Mouse (Mus musculus) layer of hippocampus, adult 8-10 months (tissue): ENCODE results near the gene Gm10073. TPM values are rescaled to one million over a fixed set of nuclear protein-coding genes. Genes with fewer than 3 reads are reported as not detected.
"Not testable (repeated sequence)": the region's sequence is repeated elsewhere in the genome, so short reads cannot be mapped to it uniquely, and the experiment has no call there.

ENCODE experiments used
- DNase-seq, 2 experiments: peaks; one replicate each; pipeline ENCODE4 v3.0.0; 2022; ENCODE audit warnings: low spot score in 2 of 2
- total RNA-seq, 4 experiments: library from RNA; stranded (reverse); gene quantifications; 2 replicates each; pipeline ENCODE4 v1.2.4; 2022

Gm10073 gene
- total RNA-seq, 4 experiments from 2014 or later = 82.6 to 111 (median 95.6) TPM

DNA sequence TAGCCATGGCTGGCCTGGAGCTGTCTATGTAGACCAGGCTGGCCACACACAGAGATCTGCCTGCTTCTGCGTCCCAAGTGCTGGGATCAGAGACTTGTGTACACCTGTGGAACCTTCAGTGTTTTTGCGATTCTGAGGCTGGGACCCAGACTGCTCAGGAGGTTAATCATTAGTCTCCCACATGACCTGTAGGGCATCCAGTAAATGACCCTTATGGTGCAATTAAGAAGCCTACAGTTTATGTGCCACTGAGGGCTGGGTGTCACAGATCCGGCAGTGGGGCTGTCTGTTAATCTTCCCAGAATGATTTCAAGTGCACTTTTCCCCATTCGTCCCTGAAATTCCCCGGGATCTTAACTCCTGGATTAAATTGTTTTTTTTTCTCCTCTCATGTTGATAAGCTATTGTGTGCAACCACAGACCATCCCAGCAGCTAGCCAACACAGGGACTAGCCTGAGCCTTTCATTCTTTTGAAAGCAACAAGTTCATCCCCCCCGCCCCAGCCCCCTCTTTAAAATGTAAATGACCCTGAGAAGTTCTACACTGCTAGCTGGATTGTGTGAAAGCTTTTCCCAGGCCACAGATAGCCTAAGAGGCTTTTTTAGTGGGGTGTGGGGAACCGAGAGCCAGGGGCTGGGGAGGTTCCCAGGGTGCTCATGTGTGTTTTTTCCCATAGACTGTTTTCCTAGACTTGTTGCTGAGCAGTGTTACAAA lies 26.2 kb upstream of the Gm10073 start:
- DNase-seq = no peak

DNA sequence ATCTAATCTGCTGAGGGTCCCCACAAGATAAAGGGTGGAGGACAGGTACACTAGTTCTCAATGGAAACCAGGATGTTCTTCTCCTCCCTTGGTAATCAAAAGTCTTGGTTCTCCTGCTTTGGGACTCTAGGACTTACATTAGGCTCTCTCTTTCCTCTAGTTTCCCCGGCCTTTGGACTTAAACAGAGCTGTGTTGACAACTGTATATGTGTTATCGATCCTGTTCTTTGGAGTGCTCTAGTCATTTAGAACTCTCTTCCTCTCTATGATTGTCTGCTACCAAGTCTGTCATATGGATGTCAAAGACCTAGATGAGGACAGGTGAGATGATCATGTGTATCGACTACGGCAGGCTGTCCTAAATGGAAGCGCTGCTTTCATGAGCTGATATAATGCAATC lies 23.8 kb upstream of the Gm10073 start:
- DNase-seq = no peak

DNA sequence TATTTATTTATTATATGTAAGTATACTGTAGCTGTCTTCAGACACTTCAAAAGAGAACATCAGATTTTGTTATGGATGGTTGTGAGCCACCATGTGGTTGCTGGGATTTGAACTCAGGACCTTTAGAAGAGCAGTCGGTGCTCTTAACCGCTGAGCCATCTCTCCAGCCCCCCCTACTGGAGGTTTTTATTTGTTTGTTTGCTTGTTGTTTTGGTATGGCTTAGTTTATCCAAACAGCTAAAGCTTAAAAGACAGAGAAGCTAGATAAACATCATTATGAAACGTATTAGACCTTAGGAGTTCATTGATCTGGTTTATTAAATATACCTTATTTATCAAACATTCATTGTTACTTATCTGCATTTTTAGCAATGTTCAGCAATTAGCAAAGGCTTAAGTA lies 22.4 kb upstream of the Gm10073 start:
- DNase-seq = not testable (repeated sequence)

DNA sequence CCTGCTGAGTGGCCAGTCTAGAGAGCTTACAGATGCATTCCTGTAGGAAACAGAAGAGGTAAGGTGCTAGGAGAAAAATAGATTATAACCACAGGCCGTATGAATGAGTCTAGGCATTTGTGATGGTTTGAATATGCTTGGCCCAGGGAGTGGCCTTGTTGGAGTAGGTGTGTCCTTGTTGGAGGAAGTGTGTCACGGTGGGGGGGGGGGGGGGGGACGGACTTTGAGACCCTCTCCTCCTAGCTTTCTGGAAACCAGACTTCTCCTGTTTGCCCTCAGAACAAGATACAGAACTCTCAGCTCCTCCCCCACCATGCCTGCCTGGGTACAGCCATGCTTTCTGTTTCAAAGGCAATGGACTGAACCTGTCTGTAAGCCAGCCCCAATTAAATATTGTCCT lies 19.2 kb upstream of the Gm10073 start:
- no peak for DNase-seq

DNA sequence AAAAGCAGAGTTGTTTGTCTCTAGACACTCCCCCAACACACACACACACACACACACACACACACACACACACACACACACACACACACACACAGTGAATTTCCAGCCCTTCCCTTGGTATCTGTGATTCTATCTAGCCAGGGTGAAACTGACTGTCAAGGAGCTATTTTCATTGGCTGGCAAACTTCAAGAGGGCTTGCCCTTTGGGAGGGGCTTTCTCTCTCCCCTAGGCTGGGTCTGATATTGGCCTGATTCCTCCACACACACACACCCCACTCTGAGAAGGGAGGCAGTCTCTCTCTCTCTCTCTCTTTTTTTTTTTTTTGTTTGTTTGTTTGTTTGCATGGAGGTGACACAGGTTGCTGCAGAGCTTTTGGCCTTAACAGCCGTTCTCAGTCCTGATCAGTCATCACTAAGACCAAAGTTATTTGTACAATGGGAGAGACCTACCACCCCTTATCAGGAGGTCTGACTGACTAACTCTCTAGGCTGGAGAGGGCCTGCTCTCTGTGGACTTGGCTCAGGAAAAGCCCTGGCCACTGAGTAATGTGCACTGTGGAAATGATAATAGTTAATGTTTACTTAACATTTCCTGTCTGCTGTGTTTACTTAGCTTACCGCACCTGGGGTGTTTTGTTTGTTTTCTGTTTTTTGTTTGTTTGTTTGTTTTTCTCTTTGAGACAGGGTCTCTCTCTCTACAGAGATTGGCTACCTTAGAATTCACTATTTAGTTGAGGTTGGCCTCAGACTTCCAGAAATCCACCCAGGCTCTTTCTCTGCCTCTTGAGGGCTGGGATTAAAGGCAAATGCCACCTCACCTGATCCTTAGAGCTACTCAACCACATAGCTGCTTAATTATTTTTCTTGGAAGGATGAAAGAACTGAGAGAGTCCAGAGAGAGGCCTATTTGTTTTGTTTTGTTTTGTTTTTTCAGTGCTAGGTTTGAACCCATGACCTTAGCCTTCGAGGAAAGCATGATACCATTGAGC lies 15.5 kb upstream of the Gm10073 start:
- DNase-seq = no peak

DNA sequence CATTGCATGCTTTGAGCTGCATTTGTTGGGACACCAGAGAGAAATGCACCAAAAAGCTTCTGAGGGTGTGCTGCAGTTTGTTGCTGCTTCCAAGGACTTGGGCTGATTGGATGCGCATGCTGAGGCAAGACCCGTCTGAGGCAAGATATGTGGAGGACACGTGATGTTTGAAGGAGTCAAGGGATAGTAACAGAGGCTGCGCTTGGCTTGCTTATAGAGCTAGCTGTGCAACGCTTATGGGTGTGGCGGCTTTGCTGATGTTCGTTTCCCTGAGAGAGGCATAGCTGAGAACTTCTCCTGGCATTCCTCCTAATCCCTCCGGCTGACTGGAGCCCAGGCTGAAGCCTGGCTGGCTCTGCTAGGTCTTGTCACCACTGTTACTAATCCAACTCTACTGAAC lies 13.6 kb upstream of the Gm10073 start:
- no peak for DNase-seq

DNA sequence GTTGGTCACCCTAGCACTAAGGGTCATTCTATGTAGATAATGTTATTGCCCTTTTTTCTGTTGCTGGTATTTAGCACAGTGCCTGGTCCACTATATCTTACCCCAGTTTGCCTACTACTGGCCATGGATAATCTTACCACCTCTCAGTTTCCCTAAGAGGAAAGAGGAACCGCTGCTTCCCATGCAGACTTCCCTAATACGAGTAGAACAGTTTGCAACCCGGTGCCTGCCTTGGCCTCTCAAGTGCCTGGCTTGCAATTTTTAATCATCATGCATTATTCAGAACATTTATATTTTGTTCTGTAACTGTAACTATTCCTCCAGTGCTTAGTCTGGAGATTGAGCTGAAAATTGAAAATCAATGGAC lies 12.4 kb upstream of the Gm10073 start:
- DNase-seq = no peak

DNA sequence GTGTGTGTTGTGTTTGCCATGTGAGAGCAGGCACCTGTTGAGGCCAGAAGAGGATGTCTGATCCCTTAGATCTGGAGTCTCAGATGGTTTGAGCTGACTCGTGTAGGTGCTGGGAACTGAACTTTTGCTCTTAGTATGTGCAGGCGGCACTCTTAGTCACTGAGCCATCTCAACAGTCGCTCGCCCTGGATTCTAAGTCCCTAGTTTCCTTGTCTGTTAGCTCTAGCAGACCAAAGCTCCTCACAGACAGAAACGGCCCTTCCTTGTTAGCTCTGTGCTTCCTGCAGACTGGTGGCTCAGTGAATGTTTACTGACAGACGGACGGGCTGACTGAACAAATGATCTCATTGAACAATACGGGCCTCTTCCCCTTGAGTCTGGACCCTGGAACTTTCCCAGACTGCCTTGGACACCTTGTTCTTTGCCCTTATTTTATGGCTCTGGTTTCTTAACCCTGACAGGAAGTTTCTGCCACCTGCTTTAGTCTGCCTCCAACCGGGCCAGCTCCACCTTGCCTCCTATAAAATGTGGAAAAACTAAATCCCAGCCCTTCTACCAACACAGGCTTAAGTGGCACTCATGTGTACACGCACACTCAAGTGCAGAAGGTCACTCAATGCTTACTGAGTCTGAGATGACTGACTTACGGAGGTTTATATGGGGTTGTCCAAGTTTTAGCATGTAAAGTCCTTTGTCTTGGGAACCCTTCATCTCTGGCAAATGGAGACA lies 11.8 kb upstream of the Gm10073 start:
- DNase-seq = no peak

DNA sequence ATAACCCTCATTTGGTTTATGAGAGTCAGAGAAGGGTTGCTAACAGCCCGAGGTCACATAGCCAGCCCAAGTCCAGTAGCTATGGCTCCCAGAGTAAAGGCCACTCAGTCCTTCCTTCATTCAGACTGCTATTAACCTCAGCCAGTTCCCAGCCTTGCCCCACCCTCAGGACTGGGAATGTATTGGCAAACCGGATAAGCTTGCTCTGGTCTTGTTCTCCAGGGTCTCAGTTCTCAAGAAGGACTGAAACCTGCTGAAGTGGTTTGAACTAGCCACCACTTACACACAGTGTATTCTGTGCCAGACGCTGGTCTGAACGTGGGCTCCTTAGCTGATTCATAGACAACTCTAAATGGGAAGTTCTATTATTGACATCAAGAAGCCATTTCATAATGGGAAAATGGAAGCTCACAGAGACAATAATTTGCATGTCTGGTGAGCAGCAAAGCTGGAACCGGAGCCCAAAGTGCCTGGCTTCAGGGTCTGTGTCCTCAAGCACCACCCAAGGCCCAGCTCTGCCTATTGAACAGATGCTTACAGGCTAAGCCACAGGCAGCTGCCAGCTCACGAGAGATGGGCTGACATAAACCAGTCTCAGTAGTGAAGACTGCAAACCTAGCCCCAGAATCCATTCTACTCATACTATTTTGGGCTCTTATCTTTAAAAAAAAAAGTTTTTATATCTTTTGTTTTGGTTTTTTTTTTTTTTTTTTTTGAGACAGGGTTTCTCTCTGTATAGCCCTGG lies 8.3 kb upstream of the Gm10073 start:
- DNase-seq = no peak

DNA sequence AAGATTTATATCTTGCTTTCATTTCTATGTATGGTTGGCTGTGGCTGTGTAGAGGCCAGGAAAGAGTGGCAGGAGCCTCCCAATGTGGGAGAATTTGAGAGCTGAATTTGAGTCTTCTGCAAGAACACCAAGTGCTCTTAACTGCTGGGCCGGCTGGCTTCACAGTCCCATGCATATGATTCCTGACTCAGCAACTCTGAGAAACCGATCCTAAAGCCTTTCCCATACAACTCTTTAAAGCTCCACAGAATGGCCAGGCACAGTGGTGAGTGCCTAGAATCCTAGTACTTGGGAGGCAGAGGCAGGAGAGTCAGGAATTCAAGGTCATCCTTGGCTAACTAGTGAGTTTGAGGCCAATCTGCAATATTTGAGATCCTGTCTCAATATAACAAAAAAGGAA lies 6.2 kb upstream of the Gm10073 start:
- DNase-seq = no peak

DNA sequence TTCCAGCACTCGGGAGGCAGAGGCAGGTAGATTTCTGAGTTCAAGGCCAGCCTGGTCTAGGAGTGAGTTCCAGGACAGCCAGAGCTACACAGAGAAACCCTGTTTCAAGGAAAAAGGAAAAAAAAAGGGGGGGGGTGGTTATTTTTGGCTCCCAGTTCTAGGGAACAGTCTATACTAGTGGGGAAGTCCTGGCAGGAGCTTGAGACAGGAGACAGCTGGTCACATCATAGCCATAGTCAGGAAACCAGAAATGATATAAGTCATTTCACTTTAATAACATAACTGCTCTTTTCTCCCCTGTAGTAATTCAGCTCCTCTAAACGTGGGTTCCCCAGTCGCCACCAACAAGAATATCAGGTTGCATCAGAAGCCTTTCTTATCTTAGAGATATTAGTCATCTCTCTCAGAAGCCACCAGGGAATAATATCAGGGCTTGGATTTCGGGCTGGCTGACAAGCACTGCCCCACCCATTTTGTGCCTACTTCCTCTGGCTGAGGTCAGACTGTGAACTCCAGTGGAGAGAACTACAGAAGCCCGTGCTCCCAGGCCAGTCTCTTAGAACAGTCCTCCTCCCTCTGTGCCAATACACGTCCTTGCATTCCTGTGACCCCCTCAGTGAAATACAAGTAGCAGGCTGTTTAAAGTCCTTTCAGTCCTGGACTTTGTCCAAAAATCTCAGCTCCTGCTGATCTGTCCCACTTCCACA lies 3.7 kb upstream of the Gm10073 start:
- no peak for DNase-seq

DNA sequence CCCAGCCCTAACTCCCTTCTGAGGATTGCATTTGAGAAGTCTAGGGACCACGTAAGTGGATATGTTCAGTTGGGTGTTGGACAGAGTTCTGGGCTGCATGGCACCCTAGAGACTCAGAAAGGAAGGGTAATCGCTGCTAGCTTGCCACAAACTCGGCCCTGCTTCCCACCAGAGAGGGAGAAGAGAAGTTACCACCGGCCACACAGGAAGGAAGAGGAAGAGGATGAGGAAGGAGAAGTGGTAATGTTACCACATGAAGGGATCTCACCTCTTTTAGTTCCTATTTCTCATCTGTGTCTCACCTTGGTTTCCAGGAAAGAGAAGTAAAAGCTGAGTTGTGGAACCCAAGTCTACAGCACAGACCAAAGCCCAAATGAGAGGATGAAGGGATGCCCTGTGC lies 1.0 kb upstream of the Gm10073 start:
- DNase-seq = no peak

DNA sequence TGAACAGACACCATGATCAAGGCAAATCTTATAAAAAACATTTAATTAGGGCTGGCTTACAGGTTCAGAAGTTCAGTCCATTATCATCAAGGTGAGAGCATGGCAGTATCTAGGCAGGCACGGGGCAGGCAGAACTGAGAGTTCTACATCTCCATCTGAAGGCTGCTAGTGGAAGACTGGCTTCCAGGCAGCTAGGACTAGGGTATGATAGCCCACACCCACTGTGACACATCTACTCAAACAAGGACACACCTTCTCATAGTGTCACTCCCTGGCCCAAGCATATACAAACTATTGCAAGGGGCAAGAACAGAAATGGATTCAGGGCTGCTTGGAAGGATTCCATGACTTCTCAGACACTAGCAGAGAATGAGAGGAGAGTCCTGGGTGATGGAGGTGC lies 1.1 kb downstream of the Gm10073 start:
- DNase-seq = not testable (repeated sequence)

DNA sequence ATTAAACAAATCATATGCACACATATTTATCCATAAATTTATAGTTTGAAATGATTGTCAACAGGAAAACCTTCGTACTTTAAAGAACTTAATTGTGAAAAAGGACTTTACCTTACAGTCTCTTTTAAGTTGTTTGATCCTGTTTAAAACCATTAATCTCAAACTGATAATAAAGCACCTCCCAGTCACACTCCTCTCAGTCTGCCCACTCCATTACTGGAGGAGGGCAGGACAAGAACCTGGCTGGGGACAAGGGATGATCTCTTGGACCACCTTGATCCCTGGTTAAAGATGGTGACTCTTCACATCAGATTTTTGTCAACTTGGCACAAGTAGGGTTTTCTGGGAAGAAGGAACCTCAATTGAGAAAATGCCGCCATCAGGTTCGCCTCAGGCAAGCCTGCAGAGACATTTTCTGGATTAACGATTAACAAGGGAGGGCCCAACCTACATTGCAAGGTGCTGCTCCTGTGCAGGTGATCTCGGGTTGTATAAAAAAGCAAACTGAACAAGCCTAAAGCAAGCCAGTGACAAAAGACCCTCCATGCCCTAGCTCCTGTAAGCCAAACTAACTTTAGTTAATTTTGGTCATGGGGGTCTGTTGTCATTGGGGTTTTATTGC lies 1.6 kb downstream of the Gm10073 start:
- no peak for DNase-seq

DNA sequence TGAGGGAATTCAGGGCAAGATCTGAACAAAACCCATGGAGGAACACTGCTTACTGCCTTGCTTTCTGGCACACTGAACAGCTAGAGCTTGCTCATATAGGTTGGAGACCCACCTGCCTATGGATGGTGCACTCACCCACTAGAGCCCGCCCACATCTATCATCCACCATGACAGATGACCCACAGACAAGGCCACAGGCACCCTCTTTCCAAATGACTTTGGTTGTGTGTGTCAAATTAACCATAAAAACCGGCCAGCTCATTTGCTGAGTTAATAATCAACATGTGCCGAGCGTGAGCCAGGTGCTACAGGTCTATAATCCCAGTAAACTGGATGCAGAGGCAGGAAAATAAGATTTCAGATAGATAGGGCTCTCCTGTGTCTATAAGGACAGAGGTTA lies 2.9 kb downstream of the Gm10073 start:
- no peak for DNase-seq

DNA sequence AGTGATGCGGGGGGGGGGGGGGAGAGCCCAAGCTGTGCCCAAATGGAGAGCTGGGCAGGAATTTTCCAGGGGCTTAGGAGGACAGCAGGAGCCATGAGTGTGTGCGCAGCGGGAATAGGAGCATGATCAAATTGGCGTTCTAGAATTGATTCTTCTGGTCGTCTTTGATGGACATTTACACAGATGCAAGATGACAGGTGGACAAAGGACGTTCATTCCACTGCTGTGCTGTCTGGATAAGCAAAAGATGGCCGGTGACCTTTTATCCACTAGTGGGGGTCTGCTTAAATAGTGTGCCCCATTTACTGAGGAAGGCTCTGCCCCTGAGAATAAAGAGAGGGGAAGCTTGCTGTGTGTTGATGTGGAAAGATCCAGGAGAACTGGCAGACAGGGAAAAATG lies 4.3 kb downstream of the Gm10073 start:
- DNase-seq = no peak

DNA sequence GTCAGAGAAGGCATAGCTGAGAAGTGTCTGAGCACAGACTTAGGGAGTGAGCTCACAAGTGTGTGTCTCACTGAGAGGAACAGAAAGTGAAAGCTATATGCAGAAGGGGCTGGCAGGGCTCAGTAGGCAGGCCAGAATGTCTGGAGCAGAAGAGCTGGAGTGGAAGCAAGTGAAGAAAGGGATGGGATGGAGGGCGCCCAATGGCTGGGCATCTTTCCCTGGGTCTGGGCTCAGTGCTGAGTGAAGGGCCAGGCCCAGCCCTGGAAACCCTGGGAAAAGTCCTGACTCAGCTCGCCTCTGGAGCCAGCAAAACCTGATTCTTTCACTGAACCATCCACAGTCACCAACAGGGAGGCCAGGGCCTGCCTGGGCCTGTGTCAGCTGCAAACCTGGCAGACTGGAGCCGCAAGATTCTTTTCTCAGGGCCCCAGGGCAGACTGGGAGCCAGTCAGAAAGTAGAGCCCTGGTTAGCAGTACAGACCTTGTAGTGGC lies 9.5 kb downstream of the Gm10073 start:
- no peak for DNase-seq

DNA sequence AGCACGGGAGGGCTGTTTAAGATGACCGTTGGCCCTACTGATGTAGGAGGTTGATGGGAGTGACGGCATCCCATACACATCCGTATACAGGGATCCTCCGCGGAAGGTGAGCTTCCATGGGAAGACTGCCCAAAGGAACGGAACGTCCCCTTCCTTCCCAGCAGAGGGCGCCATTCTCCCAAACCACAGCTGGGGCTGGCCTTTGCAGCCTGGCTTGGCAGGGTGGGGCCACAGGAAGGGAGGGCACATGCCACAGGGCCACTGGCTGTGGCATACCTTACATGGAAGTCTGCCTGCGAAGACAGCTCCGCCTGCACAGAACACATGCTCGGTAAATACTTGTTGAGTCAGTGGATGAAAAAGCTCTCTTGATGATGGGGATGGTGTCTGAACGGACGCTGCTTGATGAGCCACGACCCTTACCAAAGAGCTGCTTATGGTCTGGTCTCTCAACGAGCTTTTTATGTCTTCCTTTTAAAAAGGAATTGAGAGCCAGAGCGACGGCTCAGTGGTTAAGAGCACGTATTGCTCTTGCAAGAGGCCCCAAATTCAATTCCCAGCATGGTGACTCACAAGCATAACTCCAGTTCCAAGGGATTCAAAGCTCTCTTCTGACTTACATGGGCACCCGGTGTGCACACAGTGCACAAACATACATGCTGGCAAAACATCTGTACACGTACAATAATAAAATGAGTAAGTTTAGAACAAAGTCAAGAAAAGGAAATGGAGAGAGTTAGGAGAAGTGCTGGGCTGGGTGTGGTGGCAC lies 12.0 kb downstream of the Gm10073 start:
- peak in 1 of 2 experiments; percentile 25 for DNase-seq

DNA sequence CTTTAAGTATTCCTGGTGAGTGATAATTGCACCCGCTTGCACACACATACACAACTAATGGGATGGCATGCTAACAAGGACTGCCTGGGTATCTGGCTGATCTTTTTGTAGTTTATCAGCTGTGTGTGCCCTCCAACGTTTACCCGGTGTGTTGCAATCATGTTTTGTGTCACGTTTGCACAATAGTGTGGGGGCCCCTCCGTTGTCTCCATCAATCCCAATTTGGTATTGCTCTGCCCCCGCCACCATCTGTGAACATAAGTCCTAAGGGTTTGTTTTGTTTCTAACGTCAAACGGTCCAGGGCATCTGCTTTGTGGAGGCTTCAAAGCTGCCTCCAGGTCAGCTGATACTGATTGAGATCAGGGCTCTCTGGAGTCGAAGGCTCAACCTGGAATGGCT lies 13.4 kb downstream of the Gm10073 start:
- peak; percentile 38 to 60 for DNase-seq
